ENCODE assay signal across 26 mouse cellular contexts in genomic region chr6:72867746-72868145, GRCm38 (mm10). TPM values are rescaled to one million over a fixed set of nuclear protein-coding genes. Genes with fewer than 3 reads are reported as not detected.
A peak's percentile ranks its signal among the peaks of the same experiment; 100 is the strongest.
DNase-seq lines count a peak whose midpoint lies in the region; ATAC-seq and TF ChIP-seq lines count a peak whose summit lies in the region.
"Had no signal": no experiment of that assay in that cellular context is flagged by ENCODE, and none has a peak within 500 bp of the region (broad histone marks: within the 10 kb centered on the region; RNA-seq: fewer than 3 reads in every experiment).

No protein-coding gene starts in this region.

- H3K27me3 ChIP-seq in kidney, embryonic 15.5 days, result no peaks in the 10 kb centered on the region
- no peaks in the 10 kb centered on the region for H3K27me3 ChIP-seq in spleen, adult 2 months (ENCODE audit: control insufficient read depth, insufficient read depth, low read length)
- H3K27me3 ChIP-seq: CH12.LX; forebrain, embryonic 15.5 days; heart, embryonic 12.5 days; heart, embryonic 15.5 days; hindbrain, embryonic 13.5 days; intestine, embryonic 15.5 days; Patski had no signal

- WGBS in kidney, embryonic 15.5 days, result 89% methylated on average over 1 of the region's 1 CpGs
- 91% methylated on average over 1 of the region's 1 CpGs for WGBS in spleen, adult 2 months

- no peak overlapping the region for H3K4me3 ChIP-seq in kidney, embryonic 15.5 days (replicated peaks)
- H3K4me3 ChIP-seq in spleen, adult 2 months (ENCODE audit: extremely low read depth, insufficient read depth, insufficient read length), result no peak overlapping the region
- H3K4me3 ChIP-seq: forebrain, embryonic 10.5 days; forebrain, embryonic 15.5 days; heart, embryonic 12.5 days; heart, embryonic 15.5 days; hindbrain, embryonic 10.5 days; hindbrain, embryonic 13.5 days; intestine, embryonic 15.5 days had no signal

- ATAC-seq in kidney, embryonic 15.5 days (replicated peaks; ENCODE audit: low FRiP score), result no peak
- no peak for ATAC-seq in cerebellum, adult (ENCODE audit: insufficient number of reproducible peaks, low FRiP score, low TSS enrichment)
- ATAC-seq: forebrain, embryonic 15.5 days; hindbrain, embryonic 16.5 days; intestine, embryonic 15.5 days; Patski had no signal

- TF ChIP-seq CTCF in spleen, adult 2 months (IDR thresholded peaks at IDR 0.05; ENCODE audit: extremely low read depth, insufficient read depth, insufficient read length, insufficient replicate concordance), result no peak

- no peak overlapping the region for H3K9ac ChIP-seq in kidney, embryonic 15.5 days
- H3K9ac ChIP-seq: forebrain, embryonic 15.5 days; heart, embryonic 12.5 days; heart, embryonic 15.5 days; hindbrain, embryonic 13.5 days; intestine, embryonic 15.5 days had no signal

- H3K36me3 ChIP-seq in kidney, embryonic 15.5 days, result peaks cover 3% of the 10 kb centered on the region; the same call in 1 of the 2 replicates
- H3K36me3 ChIP-seq in spleen, adult 2 months (ENCODE audit: control insufficient read depth, insufficient read depth, low read length), result no peaks in the 10 kb centered on the region; the same call in 1 of the 2 replicates
- H3K36me3 ChIP-seq: forebrain, embryonic 15.5 days; heart, embryonic 15.5 days; hindbrain, embryonic 13.5 days; intestine, embryonic 15.5 days had no signal

- no peak overlapping the region for H3K4me2 ChIP-seq in kidney, embryonic 15.5 days
- H3K4me2 ChIP-seq: forebrain, embryonic 15.5 days; heart, embryonic 12.5 days; heart, embryonic 15.5 days; hindbrain, embryonic 13.5 days; intestine, embryonic 15.5 days had no signal

- peak; percentile 40 for DNase-seq in adrenal gland, adult 8-10 months
- no peak for DNase-seq in adrenal gland, postnatal 4 days (ENCODE audit: low spot score in 2 of 2)
- DNase-seq in kidney, postnatal 4 days, result no peak
- DNase-seq in spleen, adult 2 months (ENCODE audit: low read depth in 1 of 2, low spot score in 2 of 2), result no peak
- DNase-seq in spleen, adult 18-20 months, result no peak
- DNase-seq: B cell, adult 2 months; cerebellum, adult 18-20 months; cerebellum, adult 9-10 months; cerebellum, postnatal 14 days; gastrocnemius, postnatal 25 days; heart, adult 18-20 months; heart, postnatal 10 days; heart, postnatal 36 days had no signal

- peaks cover 19% of the 10 kb centered on the region for H3K4me1 ChIP-seq in kidney, embryonic 15.5 days
- H3K4me1 ChIP-seq in spleen, adult 2 months (ENCODE audit: control insufficient read depth, insufficient read depth, insufficient read length), result peaks cover 26% of the 10 kb centered on the region

- 0 out of 2 replicates have a peak overlapping the region, but pooled peaks have one; percentile 2 for H3K27ac ChIP-seq in kidney, embryonic 15.5 days
- H3K27ac ChIP-seq in spleen, adult 2 months (ENCODE audit: insufficient read depth, low read length), result peak overlapping the region; percentile 63; the same call in 1 of the 2 replicates
- H3K27ac ChIP-seq: forebrain, embryonic 10.5 days; forebrain, embryonic 15.5 days; heart, embryonic 15.5 days; hindbrain, embryonic 10.5 days; hindbrain, embryonic 13.5 days; intestine, embryonic 15.5 days had no signal

- TF ChIP-seq POLR2A in spleen, adult 2 months (IDR thresholded peaks at IDR 0.05; ENCODE audit: low read depth, low read length), result no peak

- H3K9me3 ChIP-seq in kidney, embryonic 15.5 days (replicated peaks), result no peaks in the 10 kb centered on the region
- H3K9me3 ChIP-seq: forebrain, embryonic 10.5 days; forebrain, embryonic 15.5 days; G1E; heart, embryonic 12.5 days; heart, embryonic 15.5 days; hindbrain, embryonic 10.5 days; hindbrain, embryonic 13.5 days; intestine, embryonic 15.5 days had no signal

RNA-seq across cellular contexts. Expression of gene Kcmf1, which starts 32.0 kb away (rescaled TPM):
- 10 to 100 TPM; 70.8 to 89.2 (median 76.8) TPM for total RNA-seq in adrenal gland, adult 8-10 months (2022)
- 10 to 100 TPM; 72.4 to 78.6 TPM for total RNA-seq in adrenal gland, postnatal 4 days (2021)
- 33.1 and 36.6 TPM in 2 replicates for polyA plus RNA-seq in kidney, embryonic 15.5 days (2015; fragmentation: Nextera tagmentation; extraction: Ambion mirVana)
- polyA plus RNA-seq in spleen, adult 2 months (2012; rRNA removed), result 94.1 and 116 TPM in 2 replicates
